Mouse (Mus musculus): ENCODE results near the gene Bach1.

DNA sequence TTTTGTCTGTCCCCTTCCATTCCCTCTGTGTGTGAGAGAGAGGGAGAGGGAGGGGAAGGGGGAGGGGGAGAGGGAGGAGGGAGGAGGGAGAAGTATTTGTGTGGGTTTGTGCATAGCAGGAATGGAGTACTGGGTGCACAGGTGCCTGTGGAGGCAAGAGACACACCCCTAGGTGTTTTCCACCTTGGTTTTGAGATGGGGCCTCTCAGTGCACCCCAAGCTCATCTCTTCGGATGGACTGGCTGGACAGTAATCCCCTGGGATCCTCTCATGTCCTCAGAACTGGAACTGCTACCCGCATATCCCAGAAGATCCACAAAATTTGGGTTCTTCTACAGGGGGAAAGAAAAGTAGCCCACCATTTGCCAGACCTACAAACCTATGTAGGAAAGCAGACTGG lies 36.2 kb upstream of the Bach1 start:
- TF ChIP-seq CTCF (IDR thresholded peaks at IDR 0.05; ENCODE audit: insufficient read depth, low read length) (no peak), POLR2A (IDR thresholded peaks at IDR 0.05; ENCODE audit: borderline replicate concordance, extremely low read depth, low read depth, low read length) (no peak)
